Mouse (Mus musculus) gastrocnemius, postnatal 14 days (tissue): ENCODE measurements around the gene Bmt2. TPM values are rescaled to one million over a fixed set of nuclear protein-coding genes. Genes with fewer than 3 reads are reported as not detected.

Experiments
- total RNA-seq, 2 experiments: library from RNA; stranded (reverse); gene quantifications; 2 replicates each; pipeline ENCODE4 v1.2.3; 2021

The Bmt2 gene
- total RNA-seq, 2 experiments from 2014 or later, result 6.7 to 7.8 TPM

Other genes starting within 250 kb of the Bmt2 start
- 10 to 100 TPM in 1 of 2 experiments, 1 to 10 TPM in 1; 8.4 to 11.1 TPM for gene Tmem168, start 69.9 kb downstream of the Bmt2 start, total RNA-seq
- under 1 TPM; 0.40 to 0.82 TPM for gene Gpr85, start 162.0 kb upstream of the Bmt2 start, total RNA-seq
- 10 to 100 TPM; 25.0 to 26.1 TPM for gene 2610001J05Rik, start 193.6 kb upstream of the Bmt2 start, total RNA-seq